Mouse (Mus musculus) CD4-positive, CD25-positive, alpha-beta regulatory T cell, adult 4 months (primary cell): ENCODE measurements around the gene 1300017J02Rik. TPM values are rescaled to one million over a fixed set of nuclear protein-coding genes. Genes with fewer than 3 reads are reported as not detected.
"Not testable (repeated sequence)": the region's sequence is repeated elsewhere in the genome, so short reads cannot be mapped to it uniquely, and the experiment has no call there.

ENCODE experiments used
- ATAC-seq: one replicate; pipeline ENCODE4 v1.8.0; 2017
- polyA plus RNA-seq, 2 experiments: library from polyadenylated mRNA; unstranded; fragments of 100-300 nt; shearing (Covaris generic); gene quantifications; one replicate each; pipeline ENCODE4 v1.2.1; 2017

The 1300017J02Rik gene
- not detected for polyA plus RNA-seq

GRCm38 (mm10) chr9:103304927-103305326, at the start of gene 1300017J02Rik, which contains the start of gene Topbp1:
Gene 1300017J02Rik, minus strand, starts transcription at chr9:103305082.
Gene Topbp1, plus strand, starts transcription at chr9:103305215.
- ATAC-seq, result peak; percentile 97

GRCm38 (mm10) chr9:103353500-103354260, 48.8 kb upstream of the 1300017J02Rik start:
- not testable (repeated sequence) for ATAC-seq

- no peak for ATAC-seq
These were observed 43.9 kb upstream of the 1300017J02Rik start for GRCm38 (mm10) chr9:103348791-103349190.

- no peak for ATAC-seq
These were observed 43.2 kb upstream of the 1300017J02Rik start for GRCm38 (mm10) chr9:103347996-103348490.

GRCm38 (mm10) chr9:103347045-103347444, 42.2 kb upstream of the 1300017J02Rik start:
- no peak for ATAC-seq

GRCm38 (mm10) chr9:103336912-103337311, 32.0 kb upstream of the 1300017J02Rik start:
- peak; percentile 39 for ATAC-seq

GRCm38 (mm10) chr9:103332663-103333062, 27.8 kb upstream of the 1300017J02Rik start:
- no peak for ATAC-seq

GRCm38 (mm10) chr9:103326449-103326848, 21.6 kb upstream of the 1300017J02Rik start:
- no peak for ATAC-seq

- ATAC-seq, result no peak
These were observed 19.8 kb upstream of the 1300017J02Rik start for GRCm38 (mm10) chr9:103324678-103325077.

- ATAC-seq, result no peak
These were observed 5.0 kb upstream of the 1300017J02Rik start for GRCm38 (mm10) chr9:103309832-103310231.

GRCm38 (mm10) chr9:103305332-103306041, 605 bp upstream of the 1300017J02Rik start:
- peak; percentile 47 for ATAC-seq

- no peak for ATAC-seq
These were observed 2.2 kb downstream of the 1300017J02Rik start for GRCm38 (mm10) chr9:103302666-103303065.

- ATAC-seq, result no peak
These were observed 2.6 kb downstream of the 1300017J02Rik start for GRCm38 (mm10) chr9:103302239-103302638.

- ATAC-seq, result no peak
These were observed 3.8 kb downstream of the 1300017J02Rik start for GRCm38 (mm10) chr9:103301086-103301485.

- ATAC-seq, result no peak
These were observed 10.4 kb downstream of the 1300017J02Rik start for GRCm38 (mm10) chr9:103294507-103294906.

- ATAC-seq, result no peak
These were observed 16.2 kb downstream of the 1300017J02Rik start for GRCm38 (mm10) chr9:103288489-103289180.

GRCm38 (mm10) chr9:103287840-103288488, 16.9 kb downstream of the 1300017J02Rik start:
- no peak for ATAC-seq

- ATAC-seq, result no peak
These were observed 17.9 kb downstream of the 1300017J02Rik start for GRCm38 (mm10) chr9:103286901-103287422.

- no peak for ATAC-seq
These were observed 18.5 kb downstream of the 1300017J02Rik start for GRCm38 (mm10) chr9:103286396-103286795.

GRCm38 (mm10) chr9:103276876-103277275, 28.0 kb downstream of the 1300017J02Rik start:
- ATAC-seq, result no peak

- no peak for ATAC-seq
These were observed 29.2 kb downstream of the 1300017J02Rik start for GRCm38 (mm10) chr9:103275676-103276075.

- ATAC-seq, result no peak
These were observed 30.1 kb downstream of the 1300017J02Rik start for GRCm38 (mm10) chr9:103274819-103275218.
